Mouse (Mus musculus) CH12.LX (cell line): ENCODE results near the gene Mrtfb. TPM values are rescaled to one million over a fixed set of nuclear protein-coding genes. Genes with fewer than 3 reads are reported as not detected.

Source experiments
- DNase-seq: peaks from one replicate; pipeline ENCODE4 v3.0.0-alpha.2; 2013; ENCODE audit errors: extremely low read depth
- H3K27ac ChIP-seq: 2 replicates; pipeline ENCODE4 v1.5.1; 2012; ENCODE audit warnings: low read depth, mild to moderate bottlenecking, control low read depth, moderate library complexity; ENCODE audit not compliant: insufficient read depth
- H3K27me3 ChIP-seq: replicated peaks from 2 replicates; pipeline ENCODE3; 2012; ENCODE audit warnings: inconsistent platforms
- H3K36me3 ChIP-seq, 2 experiments: replicated peaks in 1 of 2; 2 replicates each; pipeline versions ENCODE3 to v1.6.1; 2012; ENCODE audit warnings: inconsistent platforms in 1 of 2, low read length in 1 of 2, mild to moderate bottlenecking in 1 of 2, mixed read lengths in 1 of 2, moderate library complexity in 1 of 2; ENCODE audit not compliant: control insufficient read depth in 1 of 2, insufficient read depth in 1 of 2
- H3K4me1 ChIP-seq, 2 experiments: 2 replicates each; pipeline ENCODE4 v1.6.1; 2012; ENCODE audit warnings: inconsistent platforms in 1 of 2, moderate library complexity in 1 of 2; ENCODE audit not compliant: insufficient read depth in 2 of 2, control insufficient read depth in 1 of 2
- H3K4me2 ChIP-seq: 2 replicates; pipeline ENCODE4 v1.6.1; 2012; ENCODE audit warnings: low read depth, mild to moderate bottlenecking, control low read depth; ENCODE audit not compliant: poor library complexity, insufficient read depth, severe bottlenecking
- H3K4me3 ChIP-seq, 3 experiments: fragments of 150-350 bp in 1 of 3; sonication (generic) in 1 of 3; replicated peaks in 1 of 3; 2 replicates each; pipeline versions ENCODE3 to v1.5.1; 2011 to 2012; ENCODE audit warnings: low read depth in 2 of 3, low read length in 2 of 3, mild to moderate bottlenecking in 2 of 3, moderate library complexity in 2 of 3, control low read depth in 1 of 3, improper control_type of control experiment in 1 of 3, inconsistent platforms in 1 of 3, mixed read lengths in 1 of 3; ENCODE audit not compliant: poor library complexity in 1 of 3
- H3K79me2 ChIP-seq: replicated peaks from 2 replicates; pipeline ENCODE4 v1.6.1; 2012; ENCODE audit warnings: mild to moderate bottlenecking, moderate library complexity; ENCODE audit not compliant: control insufficient read depth, poor library complexity, insufficient read depth, severe bottlenecking; ENCODE audit errors: extremely low read depth
- H3K9ac ChIP-seq: 2 replicates; pipeline ENCODE4 v1.6.1; 2012; ENCODE audit warnings: low read depth, mild to moderate bottlenecking, control low read depth, moderate library complexity; ENCODE audit not compliant: insufficient read depth
- H3K9me3 ChIP-seq: replicated peaks from 2 replicates; pipeline ENCODE3; 2012; ENCODE audit warnings: low read length, inconsistent platforms, mixed read lengths
- CHD1 ChIP-seq: IDR thresholded peaks from 2 replicates; pipeline ENCODE4 v1.6.1; 2012; ENCODE audit warnings: low read depth, low read length, improper control_type of control experiment, inconsistent platforms
- E2F4 ChIP-seq: IDR thresholded peaks from 2 replicates; pipeline ENCODE4 v1.6.1; 2011; ENCODE audit warnings: low read depth, low read length, improper control_type of control experiment; ENCODE audit not compliant: insufficient replicate concordance
- ELF1 ChIP-seq: IDR thresholded peaks from 2 replicates; pipeline ENCODE4 v1.6.1; 2014; ENCODE audit warnings: low read depth, mild to moderate bottlenecking, inconsistent platforms, low read length, improper control_type of control experiment
- ETS1 ChIP-seq: conservative IDR thresholded peaks from 2 replicates; pipeline ENCODE4 v1.6.1; 2012; ENCODE audit warnings: low read depth, mild to moderate bottlenecking, inconsistent platforms, low read length, improper control_type of control experiment, moderate library complexity
- GABPA ChIP-seq: IDR thresholded peaks from 2 replicates; pipeline ENCODE4 v1.6.1; 2012; ENCODE audit warnings: low read depth, low read length, improper control_type of control experiment, inconsistent platforms; ENCODE audit not compliant: insufficient replicate concordance
- HCFC1 ChIP-seq: IDR thresholded peaks from 2 replicates; pipeline ENCODE4 v1.6.1; 2012; ENCODE audit warnings: low read depth, mild to moderate bottlenecking, inconsistent platforms, low read length, improper control_type of control experiment
- IRF4 ChIP-seq: IDR thresholded peaks from 2 replicates; pipeline ENCODE4 v1.6.1; 2014; ENCODE audit warnings: low read depth, mild to moderate bottlenecking, inconsistent platforms, low read length, improper control_type of control experiment
- JUN ChIP-seq: IDR thresholded peaks from 2 replicates; pipeline ENCODE4 v1.6.1; 2011; ENCODE audit warnings: low read depth, mild to moderate bottlenecking, low read length, improper control_type of control experiment, moderate library complexity; ENCODE audit not compliant: insufficient read depth
- JUND ChIP-seq: conservative IDR thresholded peaks from 2 replicates; pipeline ENCODE4 v1.6.1; 2011; ENCODE audit warnings: low read depth, low read length, improper control_type of control experiment
- KAT2A ChIP-seq: IDR thresholded peaks from 2 replicates; pipeline ENCODE4 v1.6.1; 2012; ENCODE audit warnings: low read length, improper control_type of control experiment, inconsistent platforms; ENCODE audit not compliant: insufficient replicate concordance
- MAFK ChIP-seq: IDR thresholded peaks from 2 replicates; pipeline ENCODE4 v1.6.1; 2011; ENCODE audit warnings: low read length, improper control_type of control experiment; ENCODE audit not compliant: insufficient replicate concordance
- MAX ChIP-seq: IDR thresholded peaks from 2 replicates; pipeline ENCODE4 v1.6.1; 2011; ENCODE audit warnings: low read length, improper control_type of control experiment
- MAZ ChIP-seq: IDR thresholded peaks from 2 replicates; pipeline ENCODE4 v1.6.1; 2012; ENCODE audit warnings: low read depth, mild to moderate bottlenecking, inconsistent platforms, low read length, improper control_type of control experiment, moderate library complexity
- MEF2A ChIP-seq: IDR thresholded peaks from 2 replicates; pipeline ENCODE4 v1.6.1; 2014; ENCODE audit warnings: low read depth, mild to moderate bottlenecking, inconsistent platforms, low read length, improper control_type of control experiment, borderline replicate concordance
- MXI1 ChIP-seq: IDR thresholded peaks from 2 replicates; pipeline ENCODE4 v1.6.1; 2011; ENCODE audit warnings: mild to moderate bottlenecking, low read depth, low read length, improper control_type of control experiment
- MYC ChIP-seq: IDR thresholded peaks from 2 replicates; pipeline ENCODE4 v1.6.1; 2011; ENCODE audit warnings: low read depth, mild to moderate bottlenecking, improper control_type of control experiment, low read length
- NRF1 ChIP-seq: IDR thresholded peaks from 2 replicates; pipeline ENCODE4 v1.6.1; 2014; ENCODE audit warnings: low read depth, mild to moderate bottlenecking, inconsistent platforms, low read length, improper control_type of control experiment, moderate library complexity
- PAX5 ChIP-seq: IDR thresholded peaks from 2 replicates; pipeline ENCODE4 v1.6.1; 2012; ENCODE audit warnings: low read length, inconsistent platforms, mixed read lengths
- POLR2AphosphoS2 ChIP-seq: IDR thresholded peaks from 2 replicates; pipeline ENCODE4 v1.6.1; 2011; ENCODE audit warnings: low read depth, low read length, improper control_type of control experiment
- RCOR1 ChIP-seq: conservative IDR thresholded peaks from 2 replicates; pipeline ENCODE4 v1.6.1; 2012; ENCODE audit warnings: low read depth, mild to moderate bottlenecking, inconsistent platforms, low read length, improper control_type of control experiment
- SIN3A ChIP-seq: IDR thresholded peaks from 2 replicates; pipeline ENCODE4 v1.6.1; 2012; ENCODE audit warnings: low read length, improper control_type of control experiment, inconsistent platforms
- SMC3 ChIP-seq: IDR thresholded peaks from 2 replicates; pipeline ENCODE4 v1.6.1; 2011; ENCODE audit warnings: low read depth, low read length, improper control_type of control experiment
- TBP ChIP-seq: conservative IDR thresholded peaks from 2 replicates; pipeline ENCODE4 v1.6.1; 2011; ENCODE audit warnings: low read depth, low read length, improper control_type of control experiment
- USF1 ChIP-seq: IDR thresholded peaks from 2 replicates; pipeline ENCODE4 v1.6.1; 2014; ENCODE audit warnings: low read depth, mild to moderate bottlenecking, inconsistent platforms, low read length, improper control_type of control experiment
- USF2 ChIP-seq: conservative IDR thresholded peaks from 2 replicates; pipeline ENCODE4 v1.6.1; 2011; ENCODE audit warnings: low read depth, low read length, improper control_type of control experiment
- ZC3H11A ChIP-seq: IDR thresholded peaks from 2 replicates; pipeline ENCODE4 v1.6.1; 2012; ENCODE audit warnings: low read depth, mild to moderate bottlenecking, inconsistent platforms, low read length, improper control_type of control experiment
- ZKSCAN1 ChIP-seq: IDR thresholded peaks from 2 replicates; pipeline ENCODE4 v1.6.1; 2012; ENCODE audit warnings: low read depth, inconsistent platforms, low read length, improper control_type of control experiment, borderline replicate concordance
- ZNF384 ChIP-seq: IDR thresholded peaks from 2 replicates; pipeline ENCODE4 v1.6.1; 2012; ENCODE audit warnings: low read depth, low read length, improper control_type of control experiment, inconsistent platforms
- dilution Hi-C: fragments of 300-500 bp; cut with MboI; formaldehyde crosslinking; loops from 2 replicates; pipeline ENCODE4 v1.14.3; 2020; ENCODE audit warnings: low sequenced_read_pairs; ENCODE audit not compliant: extremely low pct_unique_long_range_greater_than_20kb, extremely low pct_ligation_motif_present
- in situ Hi-C: fragments of 300-500 bp; cut with MboI; formaldehyde crosslinking; loops from 3 replicates; pipeline ENCODE4 v1.14.3; 2019; ENCODE audit warnings: low sequenced_read_pairs, low pct_ligation_motif_present, low pct_unique_long_range_greater_than_20kb, mixed read lengths
- polyA plus RNA-seq: library from polyadenylated mRNA; unstranded; fragments of >175 nt; gene quantifications from 2 replicates; pipeline ENCODE4 v1.2.1, GENCODE M21; 2012; ENCODE audit warnings: low read depth; ENCODE audit not compliant: insufficient read length
- total RNA-seq, 2 experiments: library from RNA; depleted of rRNA; stranded (reverse); fragments of 300-350 nt in 1 of 2; fragments of >200 nt in 1 of 2; gene quantifications; 2 replicates each; pipeline ENCODE4 v1.2.3; 2012 to 2014

Mrtfb gene
- total and polyA plus RNA-seq, 3 experiments: 3.2 to 9.4 (median 4.4) TPM

- H3K4me3 ChIP-seq: no peak overlapping the region
- no peak for DNase-seq
- in situ Hi-C loops: no loop called here
- no peak overlapping the region for H3K9ac ChIP-seq
- peaks cover 0 to 8% of the 10 kb centered on the region in 2 experiments for H3K36me3 ChIP-seq
- no peak overlapping the region for H3K4me2 ChIP-seq
- dilution Hi-C loops: no loop called here
- no peak overlapping the region for H3K27ac ChIP-seq
- TF ChIP-seq ZNF384 (no peak), MAX (no peak), TBP (no peak), ZKSCAN1 (no peak), USF2 (no peak), CHD1 (no peak), USF1 (no peak), MAZ (no peak), HCFC1 (no peak), ELF1 (no peak), MAFK (no peak), PAX5 (no peak), POLR2AphosphoS2 (no peak), ZC3H11A (no peak), RCOR1 (no peak), SMC3 (no peak)
- TF ChIP-seq, all 38 proteins: peak for 0
- no peaks in the 10 kb centered on the region for H3K79me2 ChIP-seq
- no peaks in the 10 kb centered on the region for H3K27me3 ChIP-seq
- H3K9me3 ChIP-seq: no peaks in the 10 kb centered on the region
- no peaks in the 10 kb centered on the region for H3K4me1 ChIP-seq
Measured at GRCm38 (mm10) chr16:13358741-13359140, 102.5 kb downstream of the Mrtfb start.

GRCm38 (mm10) chr16:13359405-13359858, 103.2 kb downstream of the Mrtfb start:
- H3K27me3 ChIP-seq: no peaks in the 10 kb centered on the region
- no peak overlapping the region for H3K27ac ChIP-seq
- no peaks in the 10 kb centered on the region for H3K79me2 ChIP-seq
- dilution Hi-C loops (no loop called here), in situ Hi-C loops (no loop called here)
- DNase-seq: no peak
- peaks cover 0 to 10% of the 10 kb centered on the region in 2 experiments for H3K36me3 ChIP-seq
- no peaks in the 10 kb centered on the region for H3K4me1 ChIP-seq
- H3K9ac ChIP-seq: no peak overlapping the region
- H3K4me3 ChIP-seq: no peak overlapping the region
- H3K4me2 ChIP-seq: no peak overlapping the region
- H3K9me3 ChIP-seq: no peaks in the 10 kb centered on the region
- no peak for TF ChIP-seq GABPA
- TF ChIP-seq IRF4: no peak
- TF ChIP-seq MXI1: no peak
- no peak for TF ChIP-seq NRF1
- no peak for TF ChIP-seq JUN
- no peak for TF ChIP-seq MAFK
- TF ChIP-seq ZC3H11A: no peak
- TF ChIP-seq MAX: no peak
- no peak for TF ChIP-seq SMC3
- no peak for TF ChIP-seq SIN3A
- no peak for TF ChIP-seq E2F4
- TF ChIP-seq JUND: no peak
- TF ChIP-seq MEF2A: no peak
- TF ChIP-seq ETS1: no peak
- TF ChIP-seq MYC: no peak
- no peak for TF ChIP-seq KAT2A
- no peak for TF ChIP-seq CHD1
